Mouse (Mus musculus) testis, adult 2 months (tissue): ENCODE measurements around the gene Nxpe4.

Experiments
- CTCF ChIP-seq: fragments of 200-500 bp; IDR thresholded peaks from 2 replicates; pipeline ENCODE4 v1.5.1; 2012; ENCODE audit warnings: low read depth, mild to moderate bottlenecking, inconsistent platforms, low read length, moderate library complexity; ENCODE audit not compliant: control insufficient read depth, insufficient read depth, insufficient replicate concordance
- POLR2A ChIP-seq: fragments of 200-500 bp; IDR thresholded peaks from 2 replicates; pipeline ENCODE4 v1.6.1; 2012; ENCODE audit warnings: low read depth, mild to moderate bottlenecking, inconsistent platforms, low read length, moderate library complexity; ENCODE audit not compliant: control insufficient read depth

GRCm38 (mm10) chr9:48188854-48189253, 27.0 kb downstream of the Nxpe4 start:
- TF ChIP-seq CTCF, result no peak
- TF ChIP-seq POLR2A, result no peak
